Mouse (Mus musculus): Measurements from ENCODE around the gene Wfdc15a. TPM values are rescaled to one million over a fixed set of nuclear protein-coding genes. Genes with fewer than 3 reads are reported as not detected.

Gene Wfdc15a
- not detected in 2 replicates for polyA plus RNA-seq (2012; rRNA removed)

DNA sequence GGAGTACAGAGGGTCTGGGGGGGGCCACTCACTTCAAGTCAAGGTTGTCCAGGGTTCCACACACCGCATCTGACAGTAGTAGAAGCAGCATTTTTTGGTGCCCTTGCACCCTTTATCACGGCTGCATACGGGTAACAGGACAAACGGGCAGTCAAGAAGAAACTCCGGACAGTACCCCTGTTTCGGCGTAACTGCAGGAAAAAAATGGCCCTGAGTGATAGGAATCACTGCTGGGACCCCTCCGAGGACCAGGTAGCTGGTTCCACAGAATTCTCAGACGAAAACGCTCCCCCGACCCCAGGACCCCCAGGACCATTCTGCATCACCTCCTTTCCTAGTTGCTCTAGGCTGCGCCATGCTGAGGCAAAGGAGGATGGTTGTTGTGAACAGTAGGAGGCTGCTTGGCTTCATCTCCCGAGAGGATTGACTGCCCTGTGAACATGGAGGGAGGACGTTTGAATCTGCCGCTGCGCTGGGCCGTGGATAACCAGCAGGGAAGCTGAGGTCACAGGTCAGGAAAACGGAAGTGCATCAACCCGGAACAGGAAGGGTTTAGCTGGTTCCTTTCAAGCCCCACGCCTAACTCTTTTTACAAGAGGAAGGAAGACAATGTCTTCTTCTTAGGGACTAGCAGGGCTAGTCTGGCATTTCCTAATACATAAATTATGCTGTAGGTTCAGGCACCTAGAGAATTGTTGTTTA, at the start of gene Wfdc15a:
Wfdc15a (minus strand) TSS at position 505 of the 702 bp plus-strand sequence.

DNA sequence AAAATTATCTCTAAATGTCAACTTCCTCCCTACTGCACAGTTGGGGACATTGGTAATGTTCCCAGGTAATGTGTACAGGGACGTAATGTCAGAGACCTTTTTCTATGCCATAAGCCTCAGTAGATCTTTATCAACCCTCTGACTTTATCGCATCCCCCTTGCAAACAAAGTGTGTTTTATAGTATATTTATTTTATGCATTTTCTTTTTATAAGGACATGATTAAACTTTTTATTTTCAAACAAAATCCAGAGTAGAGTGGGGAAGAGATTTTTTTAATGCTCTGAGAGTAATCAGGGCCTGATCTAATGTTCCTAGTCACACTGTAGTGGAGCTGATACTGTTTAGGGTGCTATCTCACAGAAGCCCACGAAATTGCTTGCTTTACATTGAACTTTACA, 38.4 kb upstream of the Wfdc15a start, which contains the start of gene Svs2:
Svs2 (minus strand) TSS at position 101 of the 400 bp plus-strand sequence.

GRCm38 (mm10) chr2:164221522-164221921, 21.6 kb upstream of the Wfdc15a start, which contains the start of gene Wfdc15b:
Gene Wfdc15b, minus strand, starts transcription at chr2:164221660.

GRCm38 (mm10) chr2:164190576-164190975, 9.4 kb downstream of the Wfdc15a start, which contains the start of gene Wfdc12:
Gene Wfdc12, minus strand, starts transcription at chr2:164190608.

GRCm38 (mm10) chr2:164182692-164183255, 17.2 kb downstream of the Wfdc15a start, which contains the start of gene Wfdc5:
Gene Wfdc5, minus strand, starts transcription at chr2:164182742.

GRCm38 (mm10) chr2:164170902-164171301, 29.0 kb downstream of the Wfdc15a start, which contains the start of gene Kcns1:
Gene Kcns1, minus strand, starts transcription at chr2:164171113.

Other genes starting within 250 kb of the Wfdc15a start
- gene Ywhab, start 205.2 kb downstream of the Wfdc15a start, polyA plus RNA-seq (2012; rRNA removed), result 23.0 and 23.8 TPM in 2 replicates
- gene Pabpc1l, start 174.7 kb downstream of the Wfdc15a start, polyA plus RNA-seq (2012; rRNA removed), result 0.06 and 0.25 TPM in 2 replicates
- 3.3 and 3.8 TPM in 2 replicates for gene Stk4, start 129.8 kb downstream of the Wfdc15a start, polyA plus RNA-seq (2012; rRNA removed)
- gene Tomm34, start 129.0 kb downstream of the Wfdc15a start, polyA plus RNA-seq (2012; rRNA removed), result 24.2 and 26.3 TPM in 2 replicates
- gene Kcns1, start 29.0 kb downstream of the Wfdc15a start, polyA plus RNA-seq (2012; rRNA removed), result 0.08 and 0.40 TPM in 2 replicates
- gene Wfdc5, start 17.4 kb downstream of the Wfdc15a start, polyA plus RNA-seq (2012; rRNA removed), result 10.8 and 14.8 TPM in 2 replicates
- 2.2 and 4.7 TPM in 2 replicates for gene Wfdc12, start 9.5 kb downstream of the Wfdc15a start, polyA plus RNA-seq (2012; rRNA removed)
- gene Wfdc15b, start 21.5 kb upstream of the Wfdc15a start, polyA plus RNA-seq (2012; rRNA removed), result 1.7 TPM in 1 of 2 replicates, not detected in the other
- gene Svs2, start 38.3 kb upstream of the Wfdc15a start, polyA plus RNA-seq (2012; rRNA removed), result not detected in 2 replicates
- not detected in 2 replicates for gene Svs3b, start 56.5 kb upstream of the Wfdc15a start, polyA plus RNA-seq (2012; rRNA removed)
- gene Svs4, start 78.3 kb upstream of the Wfdc15a start, polyA plus RNA-seq (2012; rRNA removed), result not detected in 2 replicates
- gene Svs3a, start 89.1 kb upstream of the Wfdc15a start, polyA plus RNA-seq (2012; rRNA removed), result not detected in 2 replicates
- not detected in 2 replicates for gene Svs6, start 116.6 kb upstream of the Wfdc15a start, polyA plus RNA-seq (2012; rRNA removed)
- gene Svs5, start 132.6 kb upstream of the Wfdc15a start, polyA plus RNA-seq (2012; rRNA removed), result not detected in 2 replicates
- gene Slpi, start 189.0 kb upstream of the Wfdc15a start, polyA plus RNA-seq (2012; rRNA removed), result 82.6 and 153 TPM in 2 replicates
- gene Rbpjl, start 203.0 kb upstream of the Wfdc15a start, polyA plus RNA-seq (2012; rRNA removed), result 3.5 and 6.9 TPM in 2 replicates
- gene Matn4, start 205.0 kb upstream of the Wfdc15a start, polyA plus RNA-seq (2012; rRNA removed), result 0.78 and 1.2 TPM in 2 replicates
- 34.9 and 37.0 TPM in 2 replicates for gene Sdc4, start 243.8 kb upstream of the Wfdc15a start, polyA plus RNA-seq (2012; rRNA removed)

Data from stomach, adult 2 months (tissue).